Mouse (Mus musculus) ES-CJ7 (cell line): Measurements from ENCODE around the gene Tln2.

Experiments used
- DNase-seq: peaks from one replicate; pipeline ENCODE4 v3.0.0; 2011; ENCODE audit warnings: low read depth, low spot score

The Tln2 gene

DNA sequence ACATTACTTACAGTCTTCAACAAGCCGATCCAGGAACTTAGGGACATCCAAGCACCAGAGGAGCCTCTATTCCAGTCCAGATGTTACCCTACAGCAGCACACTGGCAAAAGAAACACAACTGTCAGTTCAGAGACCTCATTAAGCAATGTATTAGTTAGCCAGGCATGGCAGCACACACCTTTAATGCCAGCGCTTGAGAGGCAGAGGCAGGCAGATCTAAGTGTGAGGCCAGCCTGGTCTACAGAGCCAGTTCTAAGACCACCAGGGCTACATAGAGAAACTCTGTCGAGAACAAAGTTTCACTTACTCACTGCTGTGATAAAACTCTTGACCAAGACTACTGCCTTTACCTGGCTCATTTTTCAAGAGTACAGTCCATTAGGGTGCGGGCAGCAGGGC lies at the start of gene Tln2:
Tln2 (minus strand) TSS at position 101 of the 400 bp plus-strand sequence.
- no peak for DNase-seq

DNA sequence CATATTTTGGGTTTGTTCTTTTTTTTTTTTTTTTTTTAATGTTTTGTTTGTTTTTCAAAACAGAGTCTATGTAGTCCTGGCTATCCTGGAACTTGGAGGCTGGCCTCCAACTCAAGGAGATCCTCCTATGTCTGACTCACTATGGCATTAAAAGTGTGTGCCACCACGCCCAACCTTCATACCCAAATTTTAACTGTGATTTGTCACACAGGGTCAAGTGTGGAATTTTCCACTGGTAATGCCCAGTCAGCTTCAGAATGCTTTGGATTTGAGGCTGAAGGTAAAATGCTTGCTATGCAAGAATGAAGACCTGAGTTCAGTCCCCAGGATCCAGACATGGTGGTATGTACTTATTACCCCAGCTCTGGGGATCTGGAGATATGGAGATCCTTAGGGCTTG lies 49.7 kb upstream of the Tln2 start:
- no peak for DNase-seq

DNA sequence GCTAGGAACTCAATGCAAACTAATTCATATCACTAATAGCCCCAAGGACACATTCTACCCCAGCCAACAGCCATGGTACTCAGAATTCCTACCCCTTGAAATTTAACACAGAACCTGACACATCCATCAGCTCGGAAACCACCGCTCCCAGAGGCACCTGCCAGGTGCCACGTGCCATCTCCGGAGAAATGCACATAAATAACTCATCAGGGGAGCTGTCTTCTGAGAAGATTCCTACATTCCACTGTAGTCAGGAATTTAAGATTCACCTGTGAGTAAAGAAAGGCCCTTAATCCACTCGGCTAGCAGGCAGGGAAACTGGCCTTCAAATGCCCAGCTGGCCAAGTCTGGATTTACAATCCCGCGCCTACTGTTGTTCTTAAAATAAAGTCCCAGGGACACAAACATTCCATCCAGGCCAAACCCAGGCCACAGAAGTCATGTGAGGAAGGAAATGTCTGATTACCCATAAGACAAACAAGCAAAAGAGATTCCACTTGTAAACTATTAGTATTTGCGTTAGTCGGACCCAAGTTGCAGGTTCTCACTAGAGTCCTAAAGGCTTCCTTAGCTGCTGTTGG lies 48.4 kb upstream of the Tln2 start:
- DNase-seq = peak; percentile 23

DNA sequence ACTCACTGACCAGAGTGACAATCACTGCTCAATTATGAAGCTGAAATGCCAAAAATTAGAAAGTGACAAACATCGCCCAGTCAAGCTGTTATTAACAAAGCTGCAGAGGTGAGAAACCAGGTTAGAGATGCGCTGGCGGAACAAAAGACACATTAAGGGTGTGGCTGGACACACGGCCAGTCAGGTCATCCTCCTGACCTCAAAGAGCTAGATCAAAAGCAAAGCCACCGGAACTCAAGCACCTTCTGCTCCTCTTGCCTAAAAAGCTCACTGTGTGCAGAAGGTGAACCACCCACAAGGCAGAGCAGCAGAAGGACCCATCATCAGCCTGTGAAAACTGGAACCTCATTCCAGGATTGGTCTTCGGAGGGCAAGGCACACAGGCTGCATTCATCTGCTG lies 47.8 kb upstream of the Tln2 start:
- DNase-seq = peak; percentile 35

DNA sequence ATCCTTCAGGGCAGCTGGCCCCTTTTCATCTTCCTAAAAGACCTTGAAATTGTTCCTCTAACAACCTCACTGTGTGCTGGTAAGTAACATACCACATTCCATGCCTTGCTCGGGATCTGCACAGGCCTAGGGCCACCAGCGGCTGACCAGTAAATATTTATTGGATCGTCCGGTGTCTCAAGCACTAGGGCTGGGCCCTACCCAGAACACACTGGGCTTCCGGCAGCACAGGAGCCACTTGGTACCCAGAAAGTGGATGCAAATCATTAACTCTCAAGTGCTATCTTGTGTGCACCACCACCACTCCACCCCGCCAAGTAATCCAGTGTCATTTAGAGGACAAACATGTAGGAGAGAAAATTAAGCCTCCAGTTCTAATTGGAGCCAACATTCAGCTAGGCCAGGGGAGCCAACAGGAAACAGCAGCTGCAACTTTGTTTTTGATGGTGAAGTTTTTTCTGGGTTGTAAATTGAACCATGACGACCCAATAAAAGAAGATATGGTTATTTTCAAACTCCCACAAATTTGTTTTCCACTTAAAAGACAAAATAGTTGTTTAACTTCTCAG lies 46.4 kb upstream of the Tln2 start:
- no peak for DNase-seq

DNA sequence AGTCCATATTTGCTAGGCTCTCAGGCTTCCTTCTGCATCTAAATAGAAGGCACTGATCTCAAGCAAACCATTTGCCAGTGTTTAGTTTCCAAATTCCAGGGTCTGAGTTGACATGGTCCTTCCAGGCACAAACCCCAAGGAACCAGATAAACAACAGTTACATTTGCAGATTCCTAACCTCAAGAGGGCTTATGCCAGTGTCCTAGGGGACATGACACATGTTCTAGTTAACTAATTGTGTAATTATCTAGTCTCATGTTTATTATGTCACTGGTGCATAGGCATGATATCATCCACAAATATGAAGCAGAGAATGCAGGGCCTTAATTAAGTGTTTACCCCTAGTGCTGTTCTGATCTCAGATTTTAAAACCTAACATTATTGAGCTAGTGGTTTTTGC lies 45.4 kb upstream of the Tln2 start:
- no peak for DNase-seq

DNA sequence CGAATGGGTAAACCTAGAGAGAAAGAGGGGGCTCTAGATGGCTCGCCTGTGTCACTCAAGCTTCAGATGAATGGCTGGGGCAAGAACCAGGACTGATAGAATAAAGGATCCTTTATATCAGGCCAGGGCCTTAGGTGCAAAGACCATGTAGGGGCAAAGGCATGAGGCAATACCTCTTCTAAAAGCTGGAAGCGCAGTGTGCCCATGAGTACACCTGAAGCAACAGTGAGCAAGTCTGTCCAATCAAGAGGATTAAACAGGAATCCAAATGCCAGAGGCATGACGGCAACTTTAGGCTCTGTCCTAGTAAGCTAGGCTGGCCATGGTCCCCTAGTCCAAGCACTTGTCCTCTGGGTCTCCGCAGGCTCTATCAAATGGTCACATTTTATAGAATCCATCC lies 42.8 kb upstream of the Tln2 start:
- DNase-seq = no peak

DNA sequence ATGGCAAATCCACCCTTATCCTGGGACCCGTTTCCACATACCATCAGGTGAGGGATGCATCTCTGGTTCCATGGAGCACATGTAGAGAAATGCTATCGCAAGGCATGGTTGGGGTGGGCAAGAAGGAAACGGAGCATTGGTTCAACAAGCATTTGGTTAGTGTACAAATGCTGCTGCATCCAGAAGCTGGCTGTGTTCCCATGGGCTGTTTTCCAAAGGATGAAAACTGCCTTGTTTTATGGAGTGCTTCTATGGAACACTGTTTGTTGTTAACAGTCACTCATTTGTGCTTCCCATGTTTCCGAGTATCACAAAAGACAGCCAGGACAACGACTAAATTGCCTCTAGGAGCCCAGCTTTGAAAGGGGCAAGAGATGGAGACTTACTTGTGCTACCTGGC lies 35.7 kb upstream of the Tln2 start:
- DNase-seq = no peak

DNA sequence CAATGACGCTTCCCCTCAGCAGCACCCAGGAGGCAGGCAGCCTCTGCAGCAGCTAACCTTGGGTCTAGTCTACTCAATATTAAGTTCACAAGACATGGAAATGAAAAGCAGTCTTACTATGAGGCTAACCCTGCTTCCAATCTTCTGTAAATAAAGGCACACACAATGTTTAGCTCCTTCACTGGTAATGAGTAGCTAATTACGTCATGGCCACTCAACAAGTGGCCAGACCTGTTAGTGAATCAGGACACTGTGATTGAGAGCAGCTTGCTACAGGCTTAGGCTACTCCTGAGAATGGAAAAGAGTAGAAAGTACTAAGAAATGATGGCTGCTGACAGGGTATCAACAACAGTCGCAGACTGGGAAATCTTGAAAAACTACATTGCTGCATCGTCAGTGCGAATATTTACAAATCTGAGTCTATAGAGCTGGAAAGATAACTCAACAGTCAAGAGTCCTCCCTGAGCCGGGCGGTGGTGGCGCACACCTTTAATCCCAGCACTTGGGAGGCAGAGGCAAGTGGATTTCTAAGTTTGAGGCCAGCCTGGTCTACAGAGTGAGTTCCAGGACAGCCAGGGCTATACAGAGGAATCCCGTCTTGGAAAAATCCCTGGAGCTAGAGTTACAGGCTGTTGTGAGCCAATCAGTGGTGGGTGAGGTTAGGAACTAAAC lies 34.1 kb upstream of the Tln2 start:
- DNase-seq = no peak

DNA sequence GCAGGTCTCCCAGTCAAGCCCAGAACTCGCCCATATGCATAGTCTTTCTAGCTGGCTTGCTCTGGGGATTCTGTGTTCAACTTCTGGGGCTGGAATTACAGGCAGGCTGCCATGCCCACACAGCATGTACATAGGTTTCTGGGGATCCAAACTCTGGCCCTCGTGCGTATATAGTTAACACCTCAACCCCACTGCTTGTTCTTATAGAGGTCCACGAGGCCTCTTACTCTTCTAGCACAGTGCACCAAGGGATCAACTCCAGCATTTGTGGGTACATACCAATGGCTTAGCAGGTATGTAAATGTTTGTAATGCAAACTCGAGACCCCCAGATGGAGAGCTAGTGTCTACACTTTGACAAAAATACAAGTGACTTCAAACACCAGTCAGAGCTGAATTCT lies 33.2 kb upstream of the Tln2 start:
- no peak for DNase-seq

DNA sequence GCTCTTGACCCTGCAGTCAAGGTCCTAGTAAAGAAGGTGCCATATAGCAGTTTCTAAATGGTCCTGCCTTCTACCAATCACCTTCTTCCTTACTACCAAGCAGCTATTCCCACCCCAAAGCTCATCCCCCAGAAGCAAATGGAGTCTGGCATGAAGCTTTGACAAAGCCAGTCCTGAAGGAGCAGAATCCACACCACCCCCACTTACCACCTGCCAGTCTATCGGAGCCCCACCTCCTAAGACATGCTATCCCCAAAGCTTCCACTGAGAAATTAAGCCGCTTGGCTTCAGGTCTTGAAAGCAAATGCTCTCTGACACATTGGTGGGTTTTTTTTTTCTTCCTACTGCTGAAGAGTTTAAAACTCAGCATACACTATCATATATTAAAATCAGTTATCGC lies 27.6 kb upstream of the Tln2 start:
- DNase-seq = no peak

DNA sequence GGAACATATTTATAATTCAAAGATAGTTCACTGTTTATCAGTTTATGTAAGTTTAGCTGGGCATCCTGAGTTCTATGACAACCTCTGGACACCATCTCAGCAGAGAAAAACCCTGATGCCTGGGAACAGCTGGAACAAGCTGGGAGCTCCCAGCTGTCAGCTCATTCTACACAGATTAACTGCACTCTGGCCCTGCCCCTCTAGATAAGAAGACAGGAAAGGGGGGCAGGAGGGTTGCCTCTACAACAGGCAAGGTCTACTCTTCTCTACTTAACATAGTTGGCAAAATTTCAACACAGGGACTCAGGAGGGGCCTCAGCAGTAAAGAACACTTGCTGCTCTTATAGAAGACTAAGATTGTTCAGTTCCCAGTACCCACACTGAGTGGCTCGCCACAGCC lies 27.0 kb upstream of the Tln2 start:
- no peak for DNase-seq

DNA sequence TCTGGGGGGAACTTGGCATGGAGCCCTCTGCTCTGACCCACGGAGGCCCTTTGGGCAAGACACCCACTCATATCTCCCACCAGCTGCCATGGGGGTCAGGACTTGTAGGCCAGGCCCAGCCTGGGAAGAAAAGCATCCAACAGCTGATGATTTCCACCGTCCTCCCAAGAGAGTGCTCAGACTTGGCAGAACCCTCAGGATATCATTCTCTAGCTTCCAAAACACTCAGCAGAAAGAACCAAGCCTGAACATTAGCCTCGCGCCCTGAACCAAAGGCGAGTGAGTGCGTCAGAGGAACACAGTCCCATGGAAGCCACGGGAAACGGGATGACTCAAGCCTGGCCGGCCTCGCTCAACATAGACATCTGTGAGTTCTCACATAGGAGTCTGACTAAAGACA lies 25.4 kb upstream of the Tln2 start:
- DNase-seq = no peak

DNA sequence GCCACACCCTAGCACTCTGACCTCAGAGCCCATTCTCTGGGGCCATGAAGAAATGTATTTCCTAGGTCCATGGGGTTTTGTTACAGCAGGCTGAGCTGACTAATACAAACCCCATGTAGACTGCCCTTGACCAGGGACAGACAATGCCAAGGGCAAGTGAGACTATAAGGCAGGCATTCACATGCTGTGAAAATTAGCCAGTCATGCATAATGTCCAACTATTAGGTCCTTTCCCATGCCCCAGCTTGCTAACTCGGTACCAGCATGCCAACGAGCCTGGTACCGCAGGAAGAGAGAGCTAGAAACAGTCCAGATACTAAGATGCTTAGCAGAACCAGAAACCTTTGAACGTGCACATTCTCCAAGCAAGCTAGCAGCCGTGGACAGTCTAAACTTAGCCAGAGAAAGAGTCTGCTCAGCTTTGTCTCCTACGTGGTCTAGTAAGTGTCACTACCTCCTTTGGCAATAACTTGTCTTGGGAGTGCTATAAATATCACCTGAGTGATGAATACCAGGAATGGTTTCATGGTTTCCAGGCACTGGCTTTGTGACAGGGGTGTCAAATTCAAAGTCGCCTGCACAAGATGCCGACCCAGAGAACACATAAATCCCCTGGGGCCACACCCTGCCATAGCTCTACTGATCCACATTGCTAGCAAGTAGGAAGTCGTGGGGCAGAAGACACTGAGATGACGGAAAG lies 22.2 kb upstream of the Tln2 start:
- no peak for DNase-seq

DNA sequence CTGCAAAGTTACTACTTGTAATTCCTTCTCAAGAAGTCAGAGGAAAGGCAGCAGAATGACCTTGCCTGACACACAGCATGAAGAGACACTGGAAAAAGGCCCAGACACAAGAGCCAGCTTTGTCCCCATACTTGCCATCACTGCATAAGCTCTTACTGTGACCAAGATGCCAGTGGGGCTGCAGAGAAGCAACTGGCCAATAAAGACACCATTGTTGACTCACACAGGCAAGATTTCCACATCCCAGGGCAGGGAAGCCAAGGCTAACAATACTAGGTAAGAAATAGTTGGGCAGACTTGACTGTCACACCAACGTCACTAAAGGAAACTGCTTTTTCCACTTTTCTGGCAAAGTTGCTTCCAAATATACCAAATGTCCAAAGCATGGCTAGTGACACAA lies 20.0 kb upstream of the Tln2 start:
- no peak for DNase-seq

DNA sequence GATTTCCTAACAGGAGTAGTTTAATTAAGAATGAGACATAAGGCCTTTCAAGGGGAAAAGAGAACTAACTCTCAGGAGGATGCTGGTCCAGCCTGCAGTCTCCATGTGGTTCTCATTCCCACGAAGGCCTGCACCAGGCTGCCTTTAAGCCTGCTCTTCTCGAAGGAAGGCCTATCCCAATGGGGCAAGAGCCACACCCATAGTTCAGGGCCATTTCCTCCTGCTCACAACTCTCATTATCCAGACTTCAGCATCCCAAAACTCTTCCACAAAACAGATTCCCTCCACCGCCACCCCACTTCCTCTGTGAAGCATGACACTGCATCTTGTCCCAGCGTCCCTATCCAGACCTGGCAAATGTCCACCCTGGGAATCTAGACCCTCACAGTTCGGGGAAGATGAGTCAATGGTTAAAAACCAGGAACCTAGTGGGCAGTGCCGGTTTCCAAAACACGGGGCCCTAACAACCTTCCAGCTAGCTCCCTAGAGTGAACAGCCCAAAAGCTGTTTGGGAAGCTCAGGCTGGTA lies 15.3 kb upstream of the Tln2 start:
- DNase-seq = no peak

DNA sequence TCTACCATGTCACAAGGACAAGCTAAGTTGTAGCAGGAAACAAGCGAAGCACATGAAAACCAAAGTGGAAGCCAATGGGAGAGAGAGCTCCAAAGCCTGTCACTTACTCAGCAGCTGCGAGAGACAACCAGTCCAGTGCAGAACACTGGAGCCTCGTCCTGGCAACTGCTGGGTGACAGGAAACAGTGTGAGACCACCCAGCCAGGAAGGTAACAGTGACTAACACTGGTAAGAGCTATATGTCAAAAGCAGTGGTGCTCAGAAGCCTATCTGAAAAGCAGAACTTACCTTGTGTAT lies 14.1 kb upstream of the Tln2 start:
- DNase-seq = no peak

DNA sequence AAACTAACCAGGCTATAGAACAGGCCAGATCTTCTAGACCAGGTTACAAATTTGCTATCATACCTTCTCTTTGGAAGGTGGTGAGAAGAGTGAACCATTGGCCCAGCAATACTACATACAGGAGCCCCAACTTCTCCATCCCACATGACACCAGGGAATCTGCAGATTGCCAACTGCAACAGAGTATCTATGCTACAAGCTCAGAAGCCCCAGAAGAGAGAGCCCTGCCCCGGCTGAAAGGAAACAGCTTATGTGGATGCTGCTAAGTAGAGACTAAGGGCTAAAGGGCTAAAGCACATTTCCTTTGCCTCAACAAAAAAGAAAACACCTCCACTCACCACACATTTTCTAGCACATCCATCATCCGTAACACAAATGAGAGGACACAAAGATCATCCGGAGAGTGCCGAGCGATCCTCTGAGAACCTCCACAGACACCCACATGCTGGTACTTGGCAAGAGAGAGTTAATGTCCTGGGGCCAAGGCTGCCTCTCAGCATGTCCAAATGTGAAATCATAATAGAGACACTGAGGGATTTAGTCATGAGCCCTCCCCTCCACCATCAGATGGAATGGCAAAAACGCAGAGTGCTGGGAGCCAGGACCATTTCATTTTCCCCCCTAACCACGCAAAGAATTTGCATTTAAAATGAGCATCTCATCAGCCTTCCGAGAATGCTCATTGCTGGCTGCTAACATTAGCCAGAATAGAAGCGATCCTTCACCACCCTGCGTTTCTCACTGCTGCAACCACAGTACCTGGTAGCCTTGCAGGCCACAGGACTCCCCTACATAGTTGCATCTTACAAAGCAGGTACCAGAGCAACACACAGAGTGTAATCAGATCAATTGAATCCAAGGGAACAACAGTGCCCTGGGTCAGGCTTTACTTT lies 13.5 kb upstream of the Tln2 start:
- no peak for DNase-seq

DNA sequence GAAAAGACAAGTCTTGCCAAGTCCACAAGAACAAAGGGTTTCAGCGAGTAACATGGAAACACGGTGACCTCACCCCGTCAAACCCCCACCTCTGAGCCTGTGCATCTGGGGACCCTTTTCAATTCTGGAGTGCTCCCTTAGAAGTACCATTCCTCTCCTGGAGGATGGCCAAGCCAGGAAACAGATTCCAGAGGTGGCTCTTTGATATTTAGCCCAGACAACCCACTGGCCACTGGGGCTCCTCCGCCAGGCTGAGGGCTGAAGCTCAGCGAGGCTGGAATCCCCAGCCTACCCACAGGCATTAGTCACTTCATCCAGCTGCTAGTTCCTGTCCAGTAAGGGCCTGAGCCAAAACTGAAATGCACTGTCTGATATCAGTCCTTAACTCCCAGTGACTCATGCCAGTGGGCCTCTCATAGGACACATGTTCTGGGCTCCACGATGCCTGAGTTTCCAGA lies 6.3 kb upstream of the Tln2 start:
- DNase-seq = no peak

DNA sequence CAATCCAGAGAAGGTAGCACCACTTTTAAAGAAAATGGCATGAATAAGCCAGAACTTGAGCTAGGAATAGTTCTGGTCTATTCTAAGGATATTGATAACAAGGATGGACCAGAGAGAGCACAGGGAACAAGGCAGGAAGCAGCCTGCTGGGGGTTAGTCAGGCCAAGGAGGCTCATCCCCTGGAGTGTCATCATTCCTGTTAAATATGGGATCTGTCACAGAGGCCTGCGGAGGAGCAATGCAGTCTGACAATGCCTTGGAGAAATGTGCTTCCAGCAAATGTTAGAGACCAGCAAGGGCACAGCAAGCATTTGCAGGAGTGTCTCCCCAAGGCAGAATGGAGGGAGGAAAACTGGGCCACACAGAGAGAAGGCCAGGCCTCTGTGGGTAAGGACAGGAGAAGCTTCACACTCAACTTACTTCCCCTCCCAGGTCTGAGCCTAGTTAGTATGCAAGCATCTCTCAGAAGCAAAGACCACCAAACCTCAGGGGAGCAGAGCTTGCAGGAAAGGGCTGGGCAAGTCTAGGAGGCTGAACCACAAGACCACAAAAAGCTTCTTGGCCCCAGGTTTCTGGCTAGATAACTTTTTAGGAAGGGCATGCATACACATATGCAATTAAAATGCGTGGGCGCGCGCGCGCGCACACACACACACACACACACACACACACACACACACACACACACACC lies 9.5 kb downstream of the Tln2 start:
- peak; percentile 13 for DNase-seq

DNA sequence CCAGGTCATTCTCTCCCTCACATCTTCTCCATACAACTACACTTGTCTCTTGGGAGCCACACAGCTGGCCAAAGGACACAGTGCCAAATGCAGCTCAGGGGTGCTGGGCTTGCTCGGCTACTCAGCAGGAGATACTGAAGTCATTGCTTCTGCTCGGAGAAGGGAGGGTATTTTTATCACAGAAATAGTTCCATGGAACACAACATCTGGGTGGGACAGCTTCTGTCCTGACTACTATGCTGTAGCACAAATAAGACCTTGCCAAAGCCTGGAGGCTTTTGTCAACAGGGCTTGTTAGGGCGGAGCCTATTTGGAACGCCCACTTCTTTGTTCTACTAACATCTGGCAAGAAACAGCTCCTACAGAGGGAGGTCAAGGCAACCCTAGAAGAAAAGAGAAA lies 10.2 kb downstream of the Tln2 start:
- DNase-seq = peak; percentile 80
